Mouse (Mus musculus) liver, adult 2 months (tissue): ENCODE measurements around the gene Lama2.

Experiments used
- CTCF ChIP-seq: fragments of 200-500 bp; IDR thresholded peaks from 2 replicates; pipeline ENCODE4 v1.5.1; 2011; ENCODE audit warnings: low read depth, low read length, control low read depth
- POLR2A ChIP-seq: fragments of 200-500 bp; IDR thresholded peaks from 2 replicates; pipeline ENCODE4 v1.6.1; 2011; ENCODE audit warnings: low read length, control low read depth; ENCODE audit not compliant: insufficient read depth; ENCODE audit errors: extremely low read depth

GRCm38 (mm10) chr10:27133135-27133534, 486.4 kb downstream of the Lama2 start:
- peak; percentile 20; the same call in 1 of the 2 replicates for TF ChIP-seq CTCF
- TF ChIP-seq POLR2A: no peak
